Mouse (Mus musculus) hindbrain, embryonic 11.5 days (tissue): Measurements from ENCODE around the gene Hip1r. TPM values are rescaled to one million over a fixed set of nuclear protein-coding genes. Genes with fewer than 3 reads are reported as not detected.

ENCODE experiments used
- ATAC-seq: fragments of 200-750 bp; cut with Nextera tagmentation; 2 replicates; pipeline ENCODE4 v1.8.0; 2017; ENCODE audit warnings: mild to moderate bottlenecking, moderate TSS enrichment, moderate library complexity; ENCODE audit not compliant: low FRiP score
- DNase-seq: peaks from one replicate; pipeline ENCODE4 v3.0.0-alpha.2; 2015; ENCODE audit warnings: low spot score
- H3K27ac ChIP-seq: fragments of 300-500 bp; sonication (generic); 2 replicates; pipeline ENCODE4 v1.5.1; 2014; ENCODE audit warnings: mild to moderate bottlenecking, low read depth, low read length
- H3K27me3 ChIP-seq: fragments of 300-500 bp; sonication (generic); 2 replicates; pipeline ENCODE4 v1.6.1; 2014; ENCODE audit warnings: mild to moderate bottlenecking, low read length, moderate library complexity, mixed read lengths; ENCODE audit not compliant: control insufficient read depth, insufficient read depth
- H3K36me3 ChIP-seq: fragments of 300-500 bp; sonication (generic); 2 replicates; pipeline ENCODE4 v1.6.1; 2014; ENCODE audit warnings: mild to moderate bottlenecking, low read length, moderate library complexity, mixed read lengths; ENCODE audit not compliant: control insufficient read depth, insufficient read depth
- H3K4me1 ChIP-seq: fragments of 300-500 bp; sonication (generic); replicated peaks from 2 replicates; pipeline ENCODE4 v1.6.1; 2014; ENCODE audit warnings: low read length, mixed read lengths; ENCODE audit not compliant: control insufficient read depth, insufficient read depth
- H3K4me2 ChIP-seq: fragments of 300-500 bp; sonication (generic); replicated peaks from 2 replicates; pipeline ENCODE4 v1.6.1; 2014; ENCODE audit warnings: mild to moderate bottlenecking, low read depth, low read length
- H3K4me3 ChIP-seq: fragments of 300-500 bp; sonication (generic); 2 replicates; pipeline ENCODE4 v1.5.1; 2014; ENCODE audit warnings: low read depth, low read length
- H3K9ac ChIP-seq: fragments of 300-500 bp; sonication (generic); 2 replicates; pipeline ENCODE4 v1.6.1; 2014; ENCODE audit warnings: low read depth, low read length
- H3K9me3 ChIP-seq: fragments of 300-500 bp; sonication (generic); 2 replicates; pipeline ENCODE4 v1.6.1; 2016; ENCODE audit warnings: low read length; ENCODE audit not compliant: control insufficient read depth
- WGBS: fragments of 180-500 bp; shearing (Covaris S2); extraction: QIAGEN DNeasy Blood & Tissue Kit; methylation state at CpG from one replicate; pipeline ENCODE4 v1.1.7; 2014; 5-methylcytosine and 5-hydroxymethylcytosine counted together
- polyA plus RNA-seq: library from polyadenylated mRNA; unstranded; fragments of >200 nt; fragmentation: Nextera tagmentation; extraction: Ambion mirVana; gene quantifications from 2 replicates; pipeline ENCODE4 v1.2.1, GENCODE M21; 2014

Hip1r gene
- polyA plus RNA-seq, 1 experiment from 2014 or later: 6.0 TPM

DNA sequence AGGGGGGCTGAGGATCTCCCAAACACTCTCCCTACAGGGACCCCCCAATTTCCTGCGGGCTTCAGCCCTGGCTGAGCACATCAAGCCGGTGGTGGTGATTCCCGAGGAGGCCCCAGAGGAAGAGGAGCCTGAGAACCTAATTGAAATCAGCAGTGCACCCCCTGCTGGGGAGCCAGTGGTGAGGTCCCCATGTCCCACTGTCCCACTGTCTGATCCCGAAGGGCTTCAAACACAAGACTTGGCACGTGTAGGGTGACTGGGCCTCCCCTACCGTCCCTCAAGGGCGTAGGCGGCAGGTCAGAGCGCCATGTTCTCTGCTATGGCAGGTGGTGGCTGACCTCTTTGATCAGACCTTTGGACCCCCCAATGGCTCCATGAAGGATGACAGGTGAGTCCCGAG lies 22.8 kb downstream of the Hip1r start:
- Histone ChIP-seq H3K27ac (no peak overlapping the region), H3K4me1 (no peaks in the 10 kb centered on the region), H3K27me3 (peaks cover 6% of the 10 kb centered on the region; the same call in 1 of the 2 replicates), H3K9me3 (no peaks in the 10 kb centered on the region), H3K36me3 (no peaks in the 10 kb centered on the region), H3K4me2 (no peak overlapping the region), H3K4me3 (no peak overlapping the region), H3K9ac (no peak overlapping the region)
- WGBS: 88% methylated on average over 10 of the region's 10 CpGs
- DNase-seq (no peak), ATAC-seq (no peak)

GRCm38 (mm10) chr5:123996695-123997094 lies 23.3 kb downstream of the Hip1r start:
- Histone ChIP-seq H3K4me1 (no peaks in the 10 kb centered on the region), H3K27me3 (peaks cover 6% of the 10 kb centered on the region; the same call in 1 of the 2 replicates), H3K4me2 (no peak overlapping the region), H3K4me3 (no peak overlapping the region), H3K36me3 (no peaks in the 10 kb centered on the region), H3K9ac (no peak overlapping the region), H3K9me3 (no peaks in the 10 kb centered on the region), H3K27ac (no peak overlapping the region)
- WGBS: 86% methylated on average over 14 of the region's 14 CpGs
- no peak for DNase-seq
- ATAC-seq: no peak

DNA sequence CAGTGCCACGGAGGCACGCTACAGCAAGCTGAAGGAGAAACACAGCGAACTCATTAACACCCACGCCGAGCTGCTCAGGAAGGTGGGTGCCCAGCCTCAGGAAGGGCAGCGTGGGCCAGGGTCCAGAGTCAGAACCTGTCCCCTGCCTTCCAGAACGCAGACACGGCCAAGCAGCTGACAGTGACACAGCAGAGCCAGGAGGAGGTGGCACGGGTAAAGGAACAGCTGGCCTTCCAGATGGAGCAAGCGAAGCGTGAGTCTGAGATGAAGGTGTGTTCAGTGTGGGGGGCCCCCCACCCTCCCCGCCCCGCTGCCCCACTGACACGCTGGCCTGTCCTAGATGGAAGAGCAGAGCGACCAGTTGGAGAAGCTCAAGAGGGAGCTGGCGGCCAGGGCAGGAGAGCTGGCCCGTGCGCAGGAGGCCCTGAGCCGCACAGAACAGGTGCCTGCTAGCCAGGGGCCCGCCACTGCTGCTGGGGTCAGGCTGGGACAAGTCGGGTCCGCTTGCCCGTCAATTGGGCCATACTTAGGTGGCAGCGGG lies 23.9 kb downstream of the Hip1r start:
- H3K4me2 ChIP-seq: no peak overlapping the region
- no peaks in the 10 kb centered on the region for H3K36me3 ChIP-seq
- H3K4me1 ChIP-seq: no peaks in the 10 kb centered on the region
- H3K4me3 ChIP-seq: no peak overlapping the region
- no peaks in the 10 kb centered on the region for H3K9me3 ChIP-seq
- no peak overlapping the region for H3K9ac ChIP-seq
- no peak for ATAC-seq
- no peak overlapping the region for H3K27ac ChIP-seq
- H3K27me3 ChIP-seq: 0 out of 2 replicates have a peak, but pooled peaks cover 4% of the 10 kb centered on the region
- DNase-seq: no peak
- 89% methylated on average over 24 of the region's 24 CpGs for WGBS

DNA sequence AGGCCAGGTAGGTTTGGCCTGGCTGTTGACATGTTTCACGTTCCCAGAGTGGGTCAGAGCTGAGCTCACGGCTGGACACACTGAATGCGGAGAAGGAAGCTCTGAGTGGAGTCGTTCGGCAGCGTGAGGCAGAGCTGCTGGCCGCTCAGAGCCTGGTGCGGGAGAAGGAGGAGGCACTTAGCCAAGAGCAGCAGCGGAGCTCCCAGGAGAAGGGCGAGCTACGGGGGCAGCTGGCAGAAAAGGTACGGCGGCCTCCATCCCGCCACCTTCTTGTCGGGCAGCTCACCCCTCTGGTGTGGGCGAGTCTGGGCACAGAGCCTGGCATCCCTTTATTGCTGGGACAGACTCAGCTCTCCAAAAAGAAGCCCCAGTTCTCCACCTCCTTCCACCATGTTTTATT lies 24.4 kb downstream of the Hip1r start:
- Histone ChIP-seq H3K4me2 (no peak overlapping the region), H3K9me3 (no peaks in the 10 kb centered on the region), H3K4me3 (no peak overlapping the region), H3K4me1 (no peaks in the 10 kb centered on the region), H3K27ac (no peak overlapping the region), H3K36me3 (no peaks in the 10 kb centered on the region), H3K9ac (no peak overlapping the region), H3K27me3 (no peaks in the 10 kb centered on the region)
- DNase-seq (no peak), ATAC-seq (no peak)
- WGBS: 90% methylated on average over 16 of the region's 16 CpGs

GRCm38 (mm10) chr5:123998370-123998769 lies 24.9 kb downstream of the Hip1r start:
- Histone ChIP-seq H3K27me3 (no peaks in the 10 kb centered on the region), H3K9me3 (no peaks in the 10 kb centered on the region), H3K27ac (no peak overlapping the region), H3K36me3 (no peaks in the 10 kb centered on the region), H3K4me2 (no peak overlapping the region), H3K9ac (no peak overlapping the region), H3K4me1 (0 out of 2 replicates have a peak, but pooled peaks cover 1% of the 10 kb centered on the region), H3K4me3 (no peak overlapping the region)
- ATAC-seq: no peak
- no peak for DNase-seq
- 86% methylated on average over 10 of the region's 10 CpGs for WGBS

DNA sequence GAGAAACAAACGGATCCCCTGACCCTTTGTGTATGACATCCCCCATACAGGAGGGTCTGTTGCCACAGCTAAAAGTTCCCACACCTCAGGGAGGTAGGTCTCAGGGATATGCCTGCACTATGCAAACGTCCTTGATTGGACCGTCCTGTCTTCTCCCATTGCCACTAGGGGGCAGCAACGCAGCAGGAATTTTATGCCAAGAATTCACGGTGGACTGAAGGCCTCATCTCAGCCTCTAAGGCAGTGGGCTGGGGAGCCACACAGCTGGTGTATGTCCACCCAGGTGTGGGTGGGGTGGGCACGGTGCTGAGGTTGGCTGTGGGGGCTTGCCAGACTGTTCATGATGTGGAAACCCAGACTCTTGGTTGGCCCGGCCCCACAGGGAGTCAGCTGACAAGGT lies 27.4 kb downstream of the Hip1r start:
- Histone ChIP-seq H3K4me1 (0 out of 2 replicates have a peak, but pooled peaks cover 2% of the 10 kb centered on the region), H3K9ac (no peak overlapping the region), H3K9me3 (no peaks in the 10 kb centered on the region), H3K4me3 (no peak overlapping the region), H3K36me3 (0 out of 2 replicates have a peak, but pooled peaks cover 4% of the 10 kb centered on the region), H3K4me2 (no peak overlapping the region), H3K27me3 (no peaks in the 10 kb centered on the region), H3K27ac (no peak overlapping the region)
- DNase-seq: peak; percentile 95
- WGBS: 13% methylated on average over 7 of the region's 7 CpGs
- ATAC-seq: peak; percentile 68

DNA sequence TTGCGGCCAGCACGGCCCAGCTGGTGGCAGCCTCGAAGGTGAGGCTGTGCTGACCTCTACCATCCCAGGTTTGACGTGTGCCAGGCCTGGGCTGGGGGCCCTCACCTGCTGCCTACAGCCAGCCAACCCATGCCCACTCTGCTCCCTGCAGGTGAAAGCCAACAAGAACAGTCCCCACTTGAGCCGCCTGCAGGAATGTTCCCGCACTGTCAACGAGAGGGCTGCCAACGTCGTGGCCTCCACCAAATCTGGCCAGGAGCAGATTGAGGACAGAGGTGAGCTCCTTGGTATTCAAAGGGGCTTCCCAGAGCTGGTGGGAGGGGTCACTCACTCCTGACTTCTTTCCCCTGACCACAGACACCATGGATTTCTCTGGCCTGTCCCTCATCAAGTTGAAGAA lies 27.8 kb downstream of the Hip1r start:
- 70% methylated on average over 9 of the region's 9 CpGs for WGBS
- H3K27ac ChIP-seq: no peak overlapping the region
- no peaks in the 10 kb centered on the region for H3K9me3 ChIP-seq
- 0 out of 2 replicates have a peak, but pooled peaks cover 2% of the 10 kb centered on the region for H3K4me1 ChIP-seq
- H3K36me3 ChIP-seq: 0 out of 2 replicates have a peak, but pooled peaks cover 8% of the 10 kb centered on the region
- ATAC-seq (0 out of 2 replicates have a peak, but pooled peaks have one; percentile 13), DNase-seq (no peak)
- H3K4me2 ChIP-seq: no peak overlapping the region
- no peaks in the 10 kb centered on the region for H3K27me3 ChIP-seq
- no peak overlapping the region for H3K9ac ChIP-seq
- no peak overlapping the region for H3K4me3 ChIP-seq

GRCm38 (mm10) chr5:124002876-124003275 lies 29.4 kb downstream of the Hip1r start:
- ATAC-seq (no peak), DNase-seq (no peak)
- 0 out of 2 replicates have a peak, but pooled peaks cover 2% of the 10 kb centered on the region for H3K4me1 ChIP-seq
- no peak overlapping the region for H3K27ac ChIP-seq
- H3K9ac ChIP-seq: no peak overlapping the region
- 74% methylated on average over 2 of the region's 2 CpGs for WGBS
- no peak overlapping the region for H3K4me3 ChIP-seq
- H3K27me3 ChIP-seq: no peaks in the 10 kb centered on the region
- H3K9me3 ChIP-seq: no peaks in the 10 kb centered on the region
- peaks cover 10% of the 10 kb centered on the region; the same call in 1 of the 2 replicates for H3K36me3 ChIP-seq
- H3K4me2 ChIP-seq: no peak overlapping the region

DNA sequence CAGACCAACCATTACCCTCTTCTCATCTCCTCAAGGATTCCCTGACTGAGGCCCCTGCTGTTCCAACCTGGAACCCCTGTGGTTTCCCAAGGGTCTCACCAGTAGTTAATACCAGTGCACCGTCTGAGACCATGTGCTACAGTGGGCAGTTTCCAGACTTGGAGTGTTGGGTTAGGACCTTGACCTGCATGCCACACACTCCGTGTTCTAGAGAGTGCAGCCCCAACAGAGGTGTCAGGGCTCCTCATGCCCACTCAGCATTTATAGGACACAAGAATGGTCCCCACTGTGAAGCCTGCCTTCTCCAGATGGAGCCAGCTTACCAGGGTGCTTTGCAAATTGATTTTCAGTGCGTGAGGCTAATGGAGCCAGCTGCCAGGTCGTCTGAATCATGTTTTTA lies 29.9 kb downstream of the Hip1r start:
- ATAC-seq (no peak), DNase-seq (no peak)
- H3K9me3 ChIP-seq: no peaks in the 10 kb centered on the region
- no peaks in the 10 kb centered on the region for H3K27me3 ChIP-seq
- 0 out of 2 replicates have a peak, but pooled peaks cover 2% of the 10 kb centered on the region for H3K4me1 ChIP-seq
- WGBS: 64% methylated on average over 4 of the region's 4 CpGs
- no peak overlapping the region for H3K9ac ChIP-seq
- H3K36me3 ChIP-seq: peaks cover 10% of the 10 kb centered on the region; the same call in 1 of the 2 replicates
- H3K4me2 ChIP-seq: no peak overlapping the region
- H3K4me3 ChIP-seq: no peak overlapping the region
- no peak overlapping the region for H3K27ac ChIP-seq
